Mouse (Mus musculus) ES-Bruce4 (cell line): Measurements from ENCODE around the gene Asic2.

Source experiments
- CTCF ChIP-seq: IDR thresholded peaks from one replicate; pipeline ENCODE4 v1.8.1; 2011; ENCODE audit warnings: low read depth, low read length
- POLR2A ChIP-seq: IDR thresholded peaks from one replicate; pipeline ENCODE4 v1.8.1; 2011; ENCODE audit warnings: low read length; ENCODE audit not compliant: insufficient read depth

DNA sequence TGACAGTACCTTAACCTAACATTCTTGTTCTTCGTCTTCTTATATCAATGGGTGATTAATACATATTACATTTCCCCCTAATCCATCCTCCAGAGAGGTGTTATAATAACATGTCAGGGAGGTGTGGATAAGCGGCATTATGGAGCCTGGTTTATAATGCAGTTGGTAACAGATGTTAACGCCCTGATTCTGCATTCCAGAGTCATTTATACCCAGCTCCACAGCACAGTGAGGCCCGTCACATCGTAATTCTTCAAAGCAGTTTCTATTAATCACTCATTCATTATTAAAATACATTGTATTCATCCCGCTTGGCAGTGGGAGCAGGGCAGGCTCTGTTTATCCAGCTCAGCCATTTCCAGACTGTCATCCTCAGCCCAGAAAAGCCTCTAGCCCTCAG is 52.8 kb downstream of the Asic2 start:
- TF ChIP-seq POLR2A: no peak
- TF ChIP-seq CTCF: no peak
